Mouse (Mus musculus) midbrain, embryonic 12.5 days (tissue): ENCODE data around the gene Gm17304. TPM values are rescaled to one million over a fixed set of nuclear protein-coding genes. Genes with fewer than 3 reads are reported as not detected.

Experiments
- ATAC-seq: fragments of 200-750 bp; cut with Nextera tagmentation; 2 replicates; pipeline ENCODE4 v1.8.0; 2017; ENCODE audit warnings: low read depth, moderate TSS enrichment, moderate library complexity; ENCODE audit not compliant: low FRiP score
- H3K27ac ChIP-seq: fragments of 300-500 bp; sonication (generic); replicated peaks from 2 replicates; pipeline ENCODE4 v1.5.1; 2016; ENCODE audit warnings: mild to moderate bottlenecking
- H3K27me3 ChIP-seq: fragments of 300-500 bp; sonication (generic); 2 replicates; pipeline ENCODE4 v1.6.1; 2016; ENCODE audit warnings: mild to moderate bottlenecking
- H3K36me3 ChIP-seq: fragments of 300-500 bp; sonication (generic); 2 replicates; pipeline ENCODE4 v1.6.1; 2016
- H3K4me1 ChIP-seq: fragments of 300-500 bp; sonication (generic); 2 replicates; pipeline ENCODE4 v1.6.1; 2016
- H3K4me2 ChIP-seq: fragments of 300-500 bp; sonication (generic); replicated peaks from 2 replicates; pipeline ENCODE4 v1.6.1; 2016; ENCODE audit warnings: mild to moderate bottlenecking, moderate library complexity
- H3K4me3 ChIP-seq: fragments of 300-500 bp; sonication (generic); 2 replicates; pipeline ENCODE4 v1.5.1; 2016; ENCODE audit warnings: mild to moderate bottlenecking
- H3K9ac ChIP-seq: fragments of 300-500 bp; sonication (generic); replicated peaks from 2 replicates; pipeline ENCODE4 v1.6.1; 2016; ENCODE audit warnings: mild to moderate bottlenecking, moderate library complexity
- H3K9me3 ChIP-seq: fragments of 300-500 bp; sonication (generic); 2 replicates; pipeline ENCODE4 v1.6.1; 2016; ENCODE audit warnings: mild to moderate bottlenecking
- WGBS: fragments of 180-500 bp; shearing (Covaris S2); methylation state at CpG from one replicate; pipeline ENCODE4 v1.1.7; 2016; 5-methylcytosine and 5-hydroxymethylcytosine counted together
- polyA plus RNA-seq: library from polyadenylated mRNA; unstranded; fragments of >200 nt; fragmentation: Nextera tagmentation; extraction: Ambion mirVana; gene quantifications from 2 replicates; pipeline ENCODE4 v1.2.1, GENCODE M21; 2016

Gm17304 gene
- polyA plus RNA-seq, 1 experiment from 2014 or later = not detected

DNA sequence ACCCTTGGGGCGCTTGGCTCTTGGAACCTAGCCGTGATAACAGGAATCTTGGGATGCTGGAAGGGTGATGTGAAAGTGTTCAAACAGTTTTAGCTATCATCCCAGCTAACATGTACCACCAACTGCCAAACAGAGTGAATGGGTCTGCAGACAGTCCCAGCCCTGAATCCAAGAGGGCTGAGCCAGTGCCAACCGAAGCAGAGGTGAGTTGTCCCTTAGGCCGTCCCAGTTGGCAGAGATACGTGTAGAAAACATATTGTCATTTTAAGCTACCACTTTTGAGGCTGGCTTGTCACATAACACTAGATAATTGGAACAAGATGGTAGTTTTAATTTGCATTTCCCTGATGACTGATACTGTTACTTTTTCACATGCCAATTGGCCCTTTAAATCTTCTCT is 18.2 kb upstream of the Gm17304 start:
- Histone ChIP-seq H3K4me2 (no peak overlapping the region), H3K4me1 (no peaks in the 10 kb centered on the region), H3K9me3 (0 out of 2 replicates have a peak, but pooled peaks cover 3% of the 10 kb centered on the region), H3K36me3 (peaks cover 32% of the 10 kb centered on the region), H3K9ac (no peak overlapping the region), H3K27ac (no peak overlapping the region), H3K4me3 (no peak overlapping the region), H3K27me3 (no peaks in the 10 kb centered on the region)
- WGBS = 90% methylated on average over 5 of the region's 5 CpGs
- ATAC-seq = no peak

DNA sequence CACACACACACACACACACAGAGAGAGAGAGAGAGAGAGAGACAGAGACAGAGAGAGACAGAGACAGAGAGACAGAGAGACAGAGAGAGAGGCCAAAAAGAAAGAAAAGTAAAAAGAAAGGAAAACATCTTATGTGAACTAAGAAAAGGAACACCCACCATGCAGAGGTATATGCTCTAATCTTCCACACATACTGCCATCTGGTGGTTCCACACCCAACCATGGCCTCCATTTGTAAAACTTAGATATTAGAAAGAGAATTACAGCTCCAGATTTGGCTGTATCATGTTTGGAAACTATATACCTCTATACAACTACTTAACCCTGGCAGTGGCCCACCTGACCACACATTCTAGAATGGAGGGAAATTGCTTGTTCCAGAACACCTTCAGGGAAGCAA is 14.5 kb upstream of the Gm17304 start:
- peaks cover 9% of the 10 kb centered on the region; the same call in 1 of the 2 replicates for H3K4me1 ChIP-seq
- H3K4me2 ChIP-seq = no peak overlapping the region
- no peak overlapping the region for H3K27ac ChIP-seq
- H3K27me3 ChIP-seq = no peaks in the 10 kb centered on the region
- ATAC-seq = no peak
- H3K4me3 ChIP-seq = no peak overlapping the region
- H3K9ac ChIP-seq = no peak overlapping the region
- peaks cover 26% of the 10 kb centered on the region for H3K36me3 ChIP-seq
- H3K9me3 ChIP-seq = 0 out of 2 replicates have a peak, but pooled peaks cover 3% of the 10 kb centered on the region

DNA sequence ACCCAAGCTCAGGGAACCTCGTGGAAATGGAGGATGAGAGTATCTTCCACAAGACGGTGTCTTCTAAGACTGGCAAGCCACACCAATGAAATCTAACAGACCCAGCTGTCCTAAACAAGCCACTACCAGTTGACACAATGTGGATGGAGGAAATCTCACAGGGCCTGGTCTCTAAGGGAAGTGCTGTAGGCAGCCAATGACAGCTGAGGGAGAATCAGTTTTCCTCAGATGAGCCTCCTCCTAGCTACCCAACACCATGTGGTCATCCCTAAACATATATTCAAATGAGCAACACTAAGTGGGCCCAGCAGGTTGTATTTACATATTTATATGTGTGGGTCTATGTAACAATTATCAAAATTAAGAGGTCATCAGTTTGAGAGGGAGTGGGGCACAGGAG is 11.4 kb upstream of the Gm17304 start:
- peaks cover 10% of the 10 kb centered on the region; the same call in 1 of the 2 replicates for H3K36me3 ChIP-seq
- H3K27me3 ChIP-seq = no peaks in the 10 kb centered on the region
- no peak overlapping the region for H3K9ac ChIP-seq
- WGBS = 94% methylated on average over 2 of the region's 2 CpGs
- 0 out of 2 replicates have a peak overlapping the region, but pooled peaks have one; percentile 15 for H3K27ac ChIP-seq
- H3K4me3 ChIP-seq = no peak overlapping the region
- H3K9me3 ChIP-seq = no peaks in the 10 kb centered on the region
- no peak for ATAC-seq
- no peak overlapping the region for H3K4me2 ChIP-seq
- peaks cover 9% of the 10 kb centered on the region; the same call in 1 of the 2 replicates for H3K4me1 ChIP-seq

DNA sequence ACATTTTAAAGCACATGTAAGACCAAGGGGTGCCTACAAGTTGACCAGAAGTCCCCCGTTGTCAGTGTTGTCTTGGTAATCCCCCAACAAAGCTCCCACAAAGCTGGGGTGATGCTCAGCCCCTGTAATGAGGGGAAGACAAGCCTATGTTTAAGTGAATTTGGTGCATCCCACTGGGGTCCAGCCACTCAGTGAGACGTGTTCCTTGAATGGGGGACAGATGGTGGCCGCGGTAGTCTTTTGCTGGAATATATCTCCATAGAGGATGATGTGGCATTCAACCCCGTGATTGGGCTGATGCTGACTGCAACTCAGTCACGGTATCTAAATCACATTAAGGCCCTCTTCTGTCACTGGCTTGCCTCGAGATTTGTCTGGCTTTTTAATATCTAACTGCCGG is 9.4 kb upstream of the Gm17304 start:
- Histone ChIP-seq H3K4me1 (peaks cover 9% of the 10 kb centered on the region; the same call in 1 of the 2 replicates), H3K36me3 (peaks cover 6% of the 10 kb centered on the region; the same call in 1 of the 2 replicates), H3K27me3 (no peaks in the 10 kb centered on the region), H3K9me3 (no peaks in the 10 kb centered on the region), H3K27ac (peak overlapping the region; percentile 68), H3K9ac (no peak overlapping the region), H3K4me3 (no peak overlapping the region), H3K4me2 (no peak overlapping the region)
- peak; percentile 86 for ATAC-seq
- 53% methylated on average over 8 of the region's 8 CpGs for WGBS

DNA sequence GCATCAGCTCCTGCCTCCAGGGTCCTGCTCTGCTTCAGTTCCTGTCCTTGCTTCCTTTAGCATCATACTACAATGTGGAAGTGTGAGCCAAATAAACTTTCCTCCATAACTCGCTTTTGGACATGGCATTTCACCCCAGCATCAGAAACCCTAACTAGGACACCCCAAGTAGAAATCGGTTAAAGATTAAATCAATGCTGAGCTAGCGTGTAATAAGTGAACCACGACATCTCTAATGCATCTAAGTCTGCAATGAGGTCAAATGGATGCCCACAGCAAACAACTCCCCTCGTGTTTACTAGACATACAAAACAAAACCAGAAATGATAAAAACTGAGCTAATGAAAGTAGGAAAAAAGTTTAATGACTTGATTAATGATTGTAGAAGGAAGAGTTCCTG is 4.5 kb upstream of the Gm17304 start:
- H3K9ac ChIP-seq = no peak overlapping the region
- no peak overlapping the region for H3K4me3 ChIP-seq
- H3K27ac ChIP-seq = no peak overlapping the region
- no peaks in the 10 kb centered on the region for H3K27me3 ChIP-seq
- no peak for ATAC-seq
- H3K36me3 ChIP-seq = peaks cover 10% of the 10 kb centered on the region
- H3K4me1 ChIP-seq = no peaks in the 10 kb centered on the region; the same call in 1 of the 2 replicates
- no peaks in the 10 kb centered on the region for H3K9me3 ChIP-seq
- WGBS = 96% methylated on average over 5 of the region's 5 CpGs
- no peak overlapping the region for H3K4me2 ChIP-seq

DNA sequence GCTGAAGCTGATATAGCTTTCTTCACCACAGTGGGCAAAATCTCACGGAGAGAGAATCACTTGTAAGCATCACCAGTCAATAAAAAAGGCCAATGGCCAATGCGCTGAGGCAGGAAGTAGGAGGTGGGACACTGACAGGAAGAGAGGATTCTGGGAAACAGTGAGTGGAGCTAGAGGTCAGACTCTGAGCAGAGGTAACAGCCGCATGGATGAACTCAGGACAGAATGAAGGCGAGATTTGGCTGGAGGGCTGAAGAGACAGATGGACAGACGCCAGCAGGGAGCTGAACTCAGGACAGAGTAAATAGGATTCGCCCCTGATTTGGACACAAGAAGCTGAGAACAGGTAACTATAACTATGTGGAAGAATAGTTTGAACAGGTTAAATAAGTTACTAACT is 3.8 kb upstream of the Gm17304 start:
- WGBS = 89% methylated on average over 6 of the region's 6 CpGs
- no peak overlapping the region for H3K4me2 ChIP-seq
- no peak overlapping the region for H3K9ac ChIP-seq
- H3K36me3 ChIP-seq = peaks cover 10% of the 10 kb centered on the region
- no peaks in the 10 kb centered on the region; the same call in 1 of the 2 replicates for H3K4me1 ChIP-seq
- no peaks in the 10 kb centered on the region for H3K9me3 ChIP-seq
- H3K27ac ChIP-seq = no peak overlapping the region
- no peak for ATAC-seq
- H3K4me3 ChIP-seq = no peak overlapping the region
- no peaks in the 10 kb centered on the region for H3K27me3 ChIP-seq

DNA sequence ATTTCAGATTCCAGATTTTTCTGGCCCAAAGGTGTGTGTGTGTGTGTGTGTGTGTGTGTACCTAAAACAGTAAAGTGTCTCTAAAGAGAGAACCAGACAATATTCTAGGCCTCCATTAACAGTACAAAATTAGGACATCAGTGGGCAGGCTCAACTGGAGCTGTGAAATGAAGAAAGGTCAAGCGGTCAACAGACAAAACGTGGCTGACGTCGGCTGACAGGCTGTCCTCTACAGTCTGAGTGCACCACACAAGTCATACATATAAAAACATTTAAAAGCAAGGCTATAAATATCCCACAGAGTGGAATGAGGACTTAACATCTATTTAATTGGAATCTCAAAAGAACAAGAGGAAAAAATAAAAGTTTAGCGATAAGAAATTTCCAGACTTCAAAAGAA is 1.8 kb upstream of the Gm17304 start:
- no peak for ATAC-seq
- H3K9ac ChIP-seq = no peak overlapping the region
- no peak overlapping the region for H3K27ac ChIP-seq
- WGBS = 91% methylated on average over 5 of the region's 5 CpGs
- no peaks in the 10 kb centered on the region for H3K9me3 ChIP-seq
- H3K36me3 ChIP-seq = peaks cover 17% of the 10 kb centered on the region
- H3K4me1 ChIP-seq = no peaks in the 10 kb centered on the region
- H3K27me3 ChIP-seq = no peaks in the 10 kb centered on the region
- H3K4me3 ChIP-seq = no peak overlapping the region
- H3K4me2 ChIP-seq = no peak overlapping the region

DNA sequence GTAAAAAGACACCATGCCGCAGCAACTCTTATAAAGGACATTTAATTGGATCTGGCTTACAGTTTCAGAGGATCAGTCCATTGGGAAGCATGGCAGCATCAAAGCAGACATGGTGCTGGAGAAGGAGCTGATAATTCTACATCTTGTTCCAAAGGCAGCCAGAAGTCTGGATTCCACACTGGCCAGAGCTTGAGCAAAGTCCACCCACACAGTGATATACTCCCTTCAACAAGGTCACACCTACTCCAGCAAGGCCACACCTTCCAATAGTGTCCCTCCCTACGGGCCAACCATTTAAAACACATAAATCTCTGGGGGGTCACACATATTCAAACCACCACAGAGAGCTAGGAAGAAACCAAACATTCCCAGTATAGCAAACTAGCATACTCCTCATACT is 3.3 kb downstream of the Gm17304 start:
- H3K9ac ChIP-seq = no peak overlapping the region
- H3K4me3 ChIP-seq = no peak overlapping the region
- 93% methylated on average over 2 of the region's 2 CpGs for WGBS
- H3K9me3 ChIP-seq = no peaks in the 10 kb centered on the region
- ATAC-seq = no peak
- H3K4me2 ChIP-seq = no peak overlapping the region
- no peaks in the 10 kb centered on the region for H3K4me1 ChIP-seq
- H3K27me3 ChIP-seq = no peaks in the 10 kb centered on the region
- no peak overlapping the region for H3K27ac ChIP-seq
- peaks cover 20% of the 10 kb centered on the region for H3K36me3 ChIP-seq

DNA sequence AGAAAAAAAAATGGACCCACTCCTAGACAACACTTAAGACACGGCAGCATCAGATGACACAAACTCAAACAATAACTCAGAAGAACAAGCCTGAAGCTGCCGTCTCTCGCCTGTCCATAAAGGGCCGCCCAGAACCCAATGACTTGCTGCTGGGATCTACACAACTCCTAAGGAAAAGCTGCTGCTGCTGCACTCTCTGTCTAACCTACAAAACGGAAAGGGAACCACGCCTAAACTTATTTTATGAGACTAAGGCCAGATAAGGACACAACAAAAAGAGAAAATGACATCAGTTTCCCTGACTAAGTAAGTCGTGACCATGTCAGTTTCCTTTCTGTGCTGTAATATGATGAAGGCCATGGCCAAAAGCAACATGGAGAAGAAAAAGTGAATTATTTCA is 5.7 kb downstream of the Gm17304 start:
- Histone ChIP-seq H3K4me1 (no peaks in the 10 kb centered on the region), H3K4me3 (no peak overlapping the region), H3K9ac (no peak overlapping the region), H3K27me3 (no peaks in the 10 kb centered on the region), H3K36me3 (peaks cover 10% of the 10 kb centered on the region), H3K27ac (no peak overlapping the region), H3K9me3 (no peaks in the 10 kb centered on the region), H3K4me2 (no peak overlapping the region)
- no peak for ATAC-seq
- 82% methylated on average over 7 of the region's 7 CpGs for WGBS

DNA sequence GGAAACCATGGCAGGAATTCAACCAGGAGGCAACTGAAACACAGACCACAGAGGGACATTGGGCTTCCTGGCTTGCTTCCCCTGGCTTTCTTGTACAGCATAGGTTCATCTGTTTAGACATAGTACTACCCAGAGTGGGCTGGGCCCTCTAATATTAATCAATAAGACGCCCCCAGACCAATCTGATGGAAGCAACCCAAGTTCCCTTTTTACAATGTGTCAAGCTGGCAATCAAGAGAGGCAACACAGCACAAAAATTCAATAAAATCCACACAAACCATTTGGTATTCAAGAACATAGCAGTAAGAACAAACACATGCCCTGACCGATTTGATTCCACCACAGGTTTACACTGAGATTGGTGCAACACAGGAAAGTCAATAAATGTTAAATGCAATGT is 6.1 kb downstream of the Gm17304 start:
- H3K9me3 ChIP-seq = no peaks in the 10 kb centered on the region
- H3K27ac ChIP-seq = no peak overlapping the region
- no peaks in the 10 kb centered on the region for H3K4me1 ChIP-seq
- H3K36me3 ChIP-seq = peaks cover 10% of the 10 kb centered on the region
- 93% methylated on average over 2 of the region's 2 CpGs for WGBS
- no peak for ATAC-seq
- no peaks in the 10 kb centered on the region for H3K27me3 ChIP-seq
- no peak overlapping the region for H3K9ac ChIP-seq
- H3K4me3 ChIP-seq = no peak overlapping the region
- H3K4me2 ChIP-seq = no peak overlapping the region

DNA sequence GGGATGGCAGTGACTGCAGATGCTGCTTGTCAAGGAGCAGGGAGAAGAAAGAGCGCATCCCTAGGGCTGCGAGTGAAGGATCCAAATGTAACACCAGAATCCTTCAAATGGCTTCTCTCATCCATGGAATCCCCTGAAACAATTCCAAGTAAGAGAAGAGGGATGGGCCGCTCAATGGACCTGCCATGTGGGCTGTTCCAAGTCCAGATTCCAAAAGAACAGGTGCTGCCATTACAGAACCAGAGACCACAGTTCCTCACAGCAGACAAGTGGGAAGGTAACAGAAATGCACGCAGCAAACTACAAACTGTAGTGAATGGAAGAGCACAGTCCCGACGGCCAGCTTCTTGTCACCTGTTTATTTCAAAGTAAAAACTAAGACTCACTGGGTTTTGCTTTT is 11.5 kb downstream of the Gm17304 start:
- Histone ChIP-seq H3K36me3 (peaks cover 6% of the 10 kb centered on the region), H3K4me2 (no peak overlapping the region), H3K4me1 (0 out of 2 replicates have a peak, but pooled peaks cover 2% of the 10 kb centered on the region), H3K27ac (no peak overlapping the region), H3K4me3 (no peak overlapping the region), H3K9ac (no peak overlapping the region), H3K27me3 (no peaks in the 10 kb centered on the region), H3K9me3 (no peaks in the 10 kb centered on the region)
- ATAC-seq = no peak
- WGBS = 94% methylated on average over 6 of the region's 6 CpGs

DNA sequence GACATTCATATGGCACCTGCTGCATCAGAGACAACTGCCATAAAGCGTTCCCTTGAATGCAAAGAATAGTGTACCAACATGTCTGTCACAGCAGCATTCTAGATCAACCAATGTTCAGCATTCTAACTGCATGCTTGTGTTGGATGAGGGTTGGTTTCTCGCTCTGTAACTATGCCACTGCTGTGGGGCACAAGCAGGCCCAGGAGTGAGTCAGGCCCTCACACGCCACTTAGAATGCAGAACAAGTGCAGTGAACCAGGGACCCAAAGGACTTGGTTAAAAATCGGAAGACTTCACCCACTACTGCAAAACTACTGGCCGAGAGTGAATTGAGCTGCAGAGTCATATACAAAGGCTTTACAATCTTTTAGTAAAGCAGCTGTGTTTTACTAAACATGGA is 13.3 kb downstream of the Gm17304 start:
- peaks cover 6% of the 10 kb centered on the region for H3K36me3 ChIP-seq
- no peaks in the 10 kb centered on the region for H3K9me3 ChIP-seq
- H3K4me3 ChIP-seq = no peak overlapping the region
- H3K4me1 ChIP-seq = 0 out of 2 replicates have a peak, but pooled peaks cover 2% of the 10 kb centered on the region
- H3K27ac ChIP-seq = no peak overlapping the region
- H3K27me3 ChIP-seq = no peaks in the 10 kb centered on the region
- H3K4me2 ChIP-seq = no peak overlapping the region
- H3K9ac ChIP-seq = no peak overlapping the region
- 95% methylated on average over 5 of the region's 5 CpGs for WGBS
- ATAC-seq = no peak

DNA sequence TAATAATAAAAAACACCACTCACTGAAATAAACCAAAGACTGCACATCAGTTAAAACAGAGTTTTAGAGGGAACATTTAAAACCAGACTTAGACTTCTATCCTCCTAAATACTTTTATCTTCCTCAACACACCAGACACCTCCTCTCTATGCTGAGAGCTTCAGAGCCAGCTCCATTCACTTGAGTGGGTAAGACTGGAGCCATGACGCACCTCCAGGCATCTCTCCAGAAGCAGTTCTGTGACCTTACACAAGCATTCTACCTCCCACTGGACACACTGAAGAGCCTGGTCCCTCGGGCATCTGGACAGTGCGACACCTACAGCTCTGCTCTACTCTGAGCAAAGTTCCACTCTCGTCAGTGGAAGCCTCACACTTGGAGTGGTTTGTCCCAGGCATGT is 14.4 kb downstream of the Gm17304 start:
- no peak overlapping the region for H3K9ac ChIP-seq
- no peaks in the 10 kb centered on the region for H3K27me3 ChIP-seq
- H3K9me3 ChIP-seq = no peaks in the 10 kb centered on the region
- H3K4me1 ChIP-seq = peaks cover 5% of the 10 kb centered on the region; the same call in 1 of the 2 replicates
- H3K36me3 ChIP-seq = peaks cover 6% of the 10 kb centered on the region
- WGBS = 93% methylated on average over 4 of the region's 4 CpGs
- H3K27ac ChIP-seq = no peak overlapping the region
- H3K4me2 ChIP-seq = no peak overlapping the region
- ATAC-seq = no peak
- H3K4me3 ChIP-seq = no peak overlapping the region
